ENCODE assay signal across 14 mouse cellular contexts in genomic region chr3:21671885-21672284, GRCm38 (mm10).
DNase-seq lines count a peak whose midpoint lies in the region; ATAC-seq and TF ChIP-seq lines count a peak whose summit lies in the region.
"Had no signal": no experiment of that assay in that cellular context is flagged by ENCODE, and none has a peak within 500 bp of the region (broad histone marks: within the 10 kb centered on the region; RNA-seq: fewer than 3 reads in every experiment).

No protein-coding gene starts in this region.

- no peak for TF ChIP-seq CTCF in liver, adult 2 months (IDR thresholded peaks at IDR 0.05; ENCODE audit: low read depth, low read length)
- TF ChIP-seq CTCF in liver, postnatal 0 days (IDR thresholded peaks at IDR 0.05; ENCODE audit: low read depth): no peak
- no peak for TF ChIP-seq CTCF in stomach, postnatal 0 days (IDR thresholded peaks at IDR 0.05; ENCODE audit: low read depth)

- no peak overlapping the region for H3K9ac ChIP-seq in liver, adult 2 months (ENCODE audit: low read depth, low read length)
- no peak overlapping the region for H3K9ac ChIP-seq in liver, postnatal 0 days (replicated peaks)
- no peak overlapping the region for H3K9ac ChIP-seq in forebrain, embryonic 14.5 days (ENCODE audit: low read length)
- H3K9ac ChIP-seq in stomach, postnatal 0 days (ENCODE audit: low read length): no peak overlapping the region
- H3K9ac ChIP-seq: neural tube, embryonic 15.5 days had no signal

- H3K36me3 ChIP-seq in liver, adult 2 months (ENCODE audit: control insufficient read depth, insufficient read depth, low read length): no peaks in the 10 kb centered on the region
- no peaks in the 10 kb centered on the region for H3K36me3 ChIP-seq in liver, postnatal 0 days (replicated peaks; ENCODE audit: insufficient read depth, low read length)
- H3K36me3 ChIP-seq in forebrain, embryonic 14.5 days (ENCODE audit: control insufficient read depth, insufficient read depth, low read length): no peaks in the 10 kb centered on the region
- H3K36me3 ChIP-seq in stomach, postnatal 0 days (ENCODE audit: control insufficient read depth, insufficient read depth, low read length): no peaks in the 10 kb centered on the region
- H3K36me3 ChIP-seq: neural tube, embryonic 15.5 days had no signal

- DNase-seq in liver, adult 2 months (ENCODE audit: extremely low read depth, low read depth, low spot score): peak; percentile 32
- no peak for DNase-seq in liver, postnatal 0 days
- DNase-seq in cerebellum, adult 9-10 months: peak; percentile 46
- peak; percentile 41 for DNase-seq in forebrain, embryonic 14.5 days (ENCODE audit: low spot score)
- DNase-seq in stomach, postnatal 0 days (ENCODE audit: low spot score): no peak
- no peak for DNase-seq in left cerebral cortex, postnatal 4 days
- DNase-seq: adrenal gland, postnatal 14 days; kidney, postnatal 4 days; lung, postnatal 10 days; thymus, postnatal 36 days had no signal

- no peak overlapping the region for H3K27ac ChIP-seq in liver, adult 2 months (replicated peaks; ENCODE audit: insufficient read depth, low read depth, low read length)
- H3K27ac ChIP-seq in liver, postnatal 0 days (ENCODE audit: low read depth): no peak overlapping the region
- H3K27ac ChIP-seq in forebrain, embryonic 14.5 days (ENCODE audit: low read depth, low read length): no peak overlapping the region
- H3K27ac ChIP-seq in stomach, postnatal 0 days (replicated peaks): peak overlapping the region; percentile 46; the same call in 1 of the 2 replicates
- H3K27ac ChIP-seq: neural tube, embryonic 15.5 days had no signal

- ATAC-seq in liver, postnatal 0 days: no peak
- ATAC-seq in forebrain, embryonic 14.5 days: peak; percentile 30
- no peak for ATAC-seq in stomach, postnatal 0 days (ENCODE audit: low FRiP score, low TSS enrichment)
- ATAC-seq in erythroid progenitor cell, adult 5-6 weeks (replicated peaks; ENCODE audit: low FRiP score, poor library complexity, severe bottlenecking): no peak
- no peak for ATAC-seq in CD4-positive, CD25-positive, alpha-beta regulatory T cell, adult 4 months

- 54% methylated on average over 2 of the region's 2 CpGs for WGBS in liver, adult 2 months
- 87% methylated on average over 2 of the region's 2 CpGs for WGBS in liver, postnatal 0 days (ENCODE audit: insufficient replicate concordance)
- 32% methylated on average over 2 of the region's 2 CpGs for WGBS in forebrain, embryonic 14.5 days
- 46% methylated on average over 2 of the region's 2 CpGs for WGBS in stomach, postnatal 0 days

- TF ChIP-seq POLR2A in liver, adult 2 months (IDR thresholded peaks at IDR 0.05; ENCODE audit: extremely low read depth, insufficient read depth, low read length): no peak

- H3K27me3 ChIP-seq in liver, adult 2 months (ENCODE audit: control insufficient read depth, insufficient read depth, low read length): no peaks in the 10 kb centered on the region
- no peaks in the 10 kb centered on the region for H3K27me3 ChIP-seq in liver, postnatal 0 days (ENCODE audit: insufficient read depth, low read length)
- no peaks in the 10 kb centered on the region for H3K27me3 ChIP-seq in forebrain, embryonic 14.5 days (replicated peaks; ENCODE audit: control insufficient read depth, insufficient read depth, low read length)
- no peaks in the 10 kb centered on the region for H3K27me3 ChIP-seq in stomach, postnatal 0 days (ENCODE audit: control insufficient read depth, insufficient read depth, low read length)
- H3K27me3 ChIP-seq: neural tube, embryonic 15.5 days had no signal

- TF ChIP-seq EP300 in liver, postnatal 0 days (IDR thresholded peaks at IDR 0.05; ENCODE audit: low read depth): no peak
- no peak for TF ChIP-seq EP300 in stomach, postnatal 0 days (optimal IDR thresholded peaks at IDR 0.05)

- no peak overlapping the region for H3K4me2 ChIP-seq in liver, postnatal 0 days (ENCODE audit: low read depth, low read length)
- H3K4me2 ChIP-seq in forebrain, embryonic 14.5 days (ENCODE audit: low read length): no peak overlapping the region
- H3K4me2 ChIP-seq in stomach, postnatal 0 days (replicated peaks; ENCODE audit: low read depth): no peak overlapping the region
- H3K4me2 ChIP-seq: liver, embryonic 11.5 days; neural tube, embryonic 15.5 days had no signal

- no peak overlapping the region for H3K4me3 ChIP-seq in liver, adult 2 months (ENCODE audit: insufficient read depth, low read depth, low read length)
- H3K4me3 ChIP-seq in liver, postnatal 0 days (ENCODE audit: low read depth, low read length): no peak overlapping the region
- no peak overlapping the region for H3K4me3 ChIP-seq in forebrain, embryonic 14.5 days (ENCODE audit: low read depth, low read length)
- no peak overlapping the region for H3K4me3 ChIP-seq in stomach, postnatal 0 days (ENCODE audit: low read depth, low read length)
- H3K4me3 ChIP-seq: neural tube, embryonic 15.5 days had no signal

- no peaks in the 10 kb centered on the region for H3K79me2 ChIP-seq in liver, adult 2 months (ENCODE audit: control insufficient read depth, insufficient read depth, low read length)

- H3K9me3 ChIP-seq in liver, postnatal 0 days (ENCODE audit: low read length): no peaks in the 10 kb centered on the region
- H3K9me3 ChIP-seq in forebrain, embryonic 14.5 days (replicated peaks; ENCODE audit: control insufficient read depth, low read length): no peaks in the 10 kb centered on the region
- H3K9me3 ChIP-seq in stomach, postnatal 0 days (ENCODE audit: control insufficient read depth, low read length): no peaks in the 10 kb centered on the region
- H3K9me3 ChIP-seq: neural tube, embryonic 15.5 days had no signal

- intact Hi-C loops in left cerebral cortex, postnatal 4 days (cut with DNase I): no loop called here

- no peaks in the 10 kb centered on the region for H3K4me1 ChIP-seq in liver, adult 2 months (ENCODE audit: control insufficient read depth, insufficient read depth, low read length)
- H3K4me1 ChIP-seq in liver, postnatal 0 days (ENCODE audit: insufficient read depth): no peaks in the 10 kb centered on the region
- peaks cover 14% of the 10 kb centered on the region; the same call in 1 of the 2 replicates for H3K4me1 ChIP-seq in forebrain, embryonic 14.5 days (ENCODE audit: control insufficient read depth, insufficient read depth, low read length)
- peaks cover 3% of the 10 kb centered on the region; the same call in 1 of the 2 replicates for H3K4me1 ChIP-seq in stomach, postnatal 0 days (replicated peaks; ENCODE audit: control insufficient read depth, insufficient read depth)
- H3K4me1 ChIP-seq: neural tube, embryonic 15.5 days had no signal

Comparison
In these comparisons a context has a peak if more than half of its experiments do, and no peak if none do; other contexts are left out.
1. DNase-seq: peak in liver, adult 2 months (single experiment), cerebellum, adult 9-10 months (single experiment) and forebrain, embryonic 14.5 days (single experiment); none in liver, postnatal 0 days (single experiment), stomach, postnatal 0 days (single experiment) and left cerebral cortex, postnatal 4 days (single experiment).